12 mouse cellular contexts compared by ENCODE assay signal in genomic region chr10:108504128-108504870, GRCm38 (mm10).
DNase-seq lines count a peak whose midpoint lies in the region; ATAC-seq lines count a peak whose summit lies in the region.
"Had no signal": no experiment of that assay in that cellular context is flagged by ENCODE, and none has a peak within 500 bp of the region (broad histone marks: within the 10 kb centered on the region; RNA-seq: fewer than 3 reads in every experiment).

No protein-coding gene starts in this region.

- no peak for ATAC-seq in liver, embryonic 15.5 days (ENCODE audit: insufficient read depth)
- peak; percentile 33; the same call in 1 of the 2 replicates for ATAC-seq in embryonic facial prominence, embryonic 14.5 days (ENCODE audit: low read depth)
- ATAC-seq in midbrain, embryonic 15.5 days (replicated peaks) = peak; percentile 66; the same call in 1 of the 2 replicates

- H3K27ac ChIP-seq in heart, embryonic 10.5 days = no peak overlapping the region
- no peak overlapping the region for H3K27ac ChIP-seq in liver, embryonic 15.5 days (replicated peaks)
- no peak overlapping the region for H3K27ac ChIP-seq in embryonic facial prominence, embryonic 14.5 days (replicated peaks; ENCODE audit: low read depth, low read length)
- H3K27ac ChIP-seq in midbrain, embryonic 15.5 days = no peak overlapping the region
- H3K27ac ChIP-seq: macrophage had no signal

- no peaks in the 10 kb centered on the region for H3K36me3 ChIP-seq in heart, embryonic 10.5 days
- no peaks in the 10 kb centered on the region for H3K36me3 ChIP-seq in liver, embryonic 15.5 days (replicated peaks)
- H3K36me3 ChIP-seq in embryonic facial prominence, embryonic 14.5 days (ENCODE audit: control insufficient read depth, insufficient read depth, low read length) = no peaks in the 10 kb centered on the region
- H3K36me3 ChIP-seq in midbrain, embryonic 15.5 days (replicated peaks) = no peaks in the 10 kb centered on the region

- H3K27me3 ChIP-seq in heart, embryonic 10.5 days (ENCODE audit: insufficient read depth, poor library complexity, severe bottlenecking) = no peaks in the 10 kb centered on the region
- no peaks in the 10 kb centered on the region for H3K27me3 ChIP-seq in liver, embryonic 15.5 days
- H3K27me3 ChIP-seq in embryonic facial prominence, embryonic 14.5 days (replicated peaks; ENCODE audit: control insufficient read depth, insufficient read depth, low read length) = no peaks in the 10 kb centered on the region
- no peaks in the 10 kb centered on the region for H3K27me3 ChIP-seq in midbrain, embryonic 15.5 days (replicated peaks)

- H3K9ac ChIP-seq in liver, embryonic 15.5 days = no peak overlapping the region
- no peak overlapping the region for H3K9ac ChIP-seq in embryonic facial prominence, embryonic 14.5 days (ENCODE audit: low read depth, low read length)
- no peak overlapping the region for H3K9ac ChIP-seq in midbrain, embryonic 15.5 days

- H3K4me3 ChIP-seq in heart, embryonic 10.5 days = no peak overlapping the region
- H3K4me3 ChIP-seq in liver, embryonic 15.5 days (replicated peaks) = no peak overlapping the region
- no peak overlapping the region for H3K4me3 ChIP-seq in embryonic facial prominence, embryonic 14.5 days (ENCODE audit: low read depth, low read length)
- H3K4me3 ChIP-seq in midbrain, embryonic 15.5 days = no peak overlapping the region

- peak overlapping the region; percentile 23 for H3K4me2 ChIP-seq in liver, embryonic 15.5 days
- peak overlapping the region; percentile 29 for H3K4me2 ChIP-seq in embryonic facial prominence, embryonic 14.5 days (ENCODE audit: low read depth, low read length)
- no peak overlapping the region for H3K4me2 ChIP-seq in midbrain, embryonic 15.5 days

- WGBS in heart, embryonic 10.5 days = 60% methylated on average over 21 of the region's 21 CpGs
- WGBS in liver, embryonic 15.5 days (ENCODE audit: insufficient replicate concordance) = 62% methylated on average over 21 of the region's 21 CpGs
- 66% methylated on average over 21 of the region's 21 CpGs for WGBS in embryonic facial prominence, embryonic 14.5 days
- WGBS in midbrain, embryonic 15.5 days = 57% methylated on average over 21 of the region's 21 CpGs

- peak; percentile 48 for DNase-seq in heart, embryonic 10.5 days (ENCODE audit: low spot score)
- DNase-seq in heart, adult 11 months = no peak
- DNase-seq in liver = no peak
- DNase-seq in embryonic facial prominence, embryonic 14.5 days (ENCODE audit: low spot score) = peak; percentile 8
- DNase-seq in gastrocnemius, postnatal 25 days = no peak
- no peak for DNase-seq in cerebellum, adult 9-11 months
- DNase-seq: adrenal gland, postnatal 14 days; heart, postnatal 36 days; thymus, postnatal 36 days had no signal

- H3K9me3 ChIP-seq in heart, embryonic 10.5 days = no peaks in the 10 kb centered on the region
- no peaks in the 10 kb centered on the region for H3K9me3 ChIP-seq in liver, embryonic 15.5 days (replicated peaks)
- H3K9me3 ChIP-seq in embryonic facial prominence, embryonic 14.5 days (ENCODE audit: control insufficient read depth, low read length) = no peaks in the 10 kb centered on the region
- no peaks in the 10 kb centered on the region for H3K9me3 ChIP-seq in midbrain, embryonic 15.5 days

- H3K4me1 ChIP-seq in heart, embryonic 10.5 days = peaks cover 18% of the 10 kb centered on the region
- H3K4me1 ChIP-seq in liver, embryonic 15.5 days (replicated peaks) = no peaks in the 10 kb centered on the region
- no peaks in the 10 kb centered on the region for H3K4me1 ChIP-seq in embryonic facial prominence, embryonic 14.5 days (ENCODE audit: control insufficient read depth, insufficient read depth, low read length)
- H3K4me1 ChIP-seq in midbrain, embryonic 15.5 days = peaks cover 4% of the 10 kb centered on the region; the same call in 1 of the 2 replicates

Comparison
In these comparisons a context has a peak if more than half of its experiments do, and no peak if none do; other contexts are left out.
1. DNase-seq: peak in heart, embryonic 10.5 days (single experiment) and embryonic facial prominence, embryonic 14.5 days (single experiment); none in heart, adult 11 months (single experiment), liver (single experiment), gastrocnemius, postnatal 25 days (single experiment) and cerebellum, adult 9-11 months (single experiment).